Mouse (Mus musculus) natural killer cell, adult 2 months (primary cell): ENCODE measurements at regions not wholly inside any gene's neighbourhood (a gene's known extent, or its start where the extent isn't known, plus 50 kb on each side); places are given as distances from the start of the nearest gene placed in this dataset.
"Not testable (repeated sequence)": the region's sequence is repeated elsewhere in the genome, so short reads cannot be mapped to it uniquely, and the experiment has no call there.

Source experiments
- DNase-seq, 2 experiments: peaks; one replicate each; pipeline ENCODE4 v3.0.0; 2022; ENCODE audit warnings: low spot score in 2 of 2

GRCm38 (mm10) chr12:25462690-25463089 lies 365.8 kb upstream of the Id2 start:
- not testable (repeated sequence) for DNase-seq

- peak in 1 of 2 experiments; percentile 26 for DNase-seq
Measured at GRCm38 (mm10) chr12:25455281-25455989, 358.5 kb upstream of the Id2 start.

- DNase-seq, result no peak
Measured at GRCm38 (mm10) chr12:25453356-25453755, 356.4 kb upstream of the Id2 start.

- DNase-seq, result no peak
Measured at GRCm38 (mm10) chr12:25451156-25451555, 354.2 kb upstream of the Id2 start.

GRCm38 (mm10) chr12:25444355-25444754 lies 347.4 kb upstream of the Id2 start:
- DNase-seq, result no peak

GRCm38 (mm10) chr12:25439029-25439551 lies 342.1 kb upstream of the Id2 start:
- DNase-seq, result no peak

- DNase-seq, result peak; percentile 75 to 81
Measured at GRCm38 (mm10) chr12:25438217-25439028, 341.5 kb upstream of the Id2 start.

GRCm38 (mm10) chr12:25437556-25437955 lies 340.6 kb upstream of the Id2 start:
- no peak for DNase-seq

- no peak for DNase-seq
Measured at GRCm38 (mm10) chr12:25436220-25436911, 339.4 kb upstream of the Id2 start.

- DNase-seq, result no peak
Measured at GRCm38 (mm10) chr12:25432796-25433195, 335.9 kb upstream of the Id2 start.

GRCm38 (mm10) chr12:25430911-25431310 lies 334.0 kb upstream of the Id2 start:
- peak; percentile 52 to 70 for DNase-seq

GRCm38 (mm10) chr12:25427911-25428642 lies 331.1 kb upstream of the Id2 start:
- DNase-seq, result no peak

GRCm38 (mm10) chr12:25417336-25417735 lies 320.4 kb upstream of the Id2 start:
- DNase-seq, result no peak

GRCm38 (mm10) chr12:25416571-25416970 lies 319.6 kb upstream of the Id2 start:
- no peak for DNase-seq

GRCm38 (mm10) chr12:25415641-25416040 lies 318.7 kb upstream of the Id2 start:
- no peak for DNase-seq

- peak; percentile 65 to 68 for DNase-seq
Measured at GRCm38 (mm10) chr12:25415232-25415631, 318.3 kb upstream of the Id2 start.

- DNase-seq, result no peak
Measured at GRCm38 (mm10) chr12:25407301-25407700, 310.4 kb upstream of the Id2 start.

- DNase-seq, result no peak
Measured at GRCm38 (mm10) chr12:25400326-25400725, 303.4 kb upstream of the Id2 start.

GRCm38 (mm10) chr12:25398726-25399125 lies 301.8 kb upstream of the Id2 start:
- no peak for DNase-seq

- peak; percentile 57 to 77 for DNase-seq
Measured at GRCm38 (mm10) chr12:25394326-25394725, 297.4 kb upstream of the Id2 start.

GRCm38 (mm10) chr12:25393501-25393900 lies 296.6 kb upstream of the Id2 start:
- DNase-seq, result no peak
